Mouse (Mus musculus): ENCODE results near the gene Gm19684. TPM values are rescaled to one million over a fixed set of nuclear protein-coding genes. Genes with fewer than 3 reads are reported as not detected.
"Not testable (repeated sequence)": the region's sequence is repeated elsewhere in the genome, so short reads cannot be mapped to it uniquely, and the experiment has no call there.

The Gm19684 gene
- total RNA-seq, 2 experiments from 2014 or later: not detected

DNA sequence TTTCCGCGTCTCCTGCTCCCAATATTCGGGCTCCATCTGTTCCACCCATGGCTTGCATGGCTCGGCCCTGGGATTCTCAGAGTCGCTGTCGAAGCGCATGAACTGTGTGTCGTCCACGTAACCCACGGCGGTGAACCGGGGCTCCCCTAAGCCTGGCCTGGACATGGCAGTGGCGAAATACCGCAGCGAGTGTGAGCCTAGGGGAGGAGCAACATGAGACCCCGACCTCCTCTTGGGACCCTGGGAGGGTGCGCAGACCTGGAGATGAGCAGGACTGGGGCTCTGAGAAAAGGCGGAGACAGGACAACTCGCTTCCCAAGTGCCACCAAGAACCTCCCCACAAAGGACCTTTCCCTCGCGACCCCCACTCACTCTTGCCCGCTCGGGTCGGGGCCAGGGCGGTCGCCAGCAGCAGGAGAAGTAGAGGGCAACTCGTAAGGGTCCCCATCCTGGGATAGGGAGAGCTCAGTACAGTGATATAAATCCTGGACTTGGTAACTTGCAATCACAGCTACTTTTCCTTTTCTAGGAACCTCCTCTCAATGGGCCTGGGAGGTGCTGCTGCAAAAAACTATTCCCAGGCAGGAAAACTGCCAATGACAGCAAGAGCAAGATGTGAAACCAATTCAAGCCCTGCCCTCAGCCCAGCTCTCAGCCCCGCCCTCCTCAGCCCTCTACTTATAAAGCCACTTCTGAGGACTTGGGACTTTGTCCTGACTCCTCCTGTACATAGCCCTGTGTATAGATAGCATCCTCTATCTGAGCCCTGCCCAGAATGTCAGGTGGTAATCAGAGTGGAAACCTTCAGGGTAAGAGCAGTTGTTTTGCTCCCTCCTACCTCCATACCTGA is 7.7 kb downstream of the Gm19684 start, which contains the start of gene Gm7030:
Gene Gm7030 (minus strand): TSS at position 458 of the 850 bp plus-strand sequence.
- DNase-seq (ENCODE audit: low spot score in 2 of 2): not testable (repeated sequence)

DNA sequence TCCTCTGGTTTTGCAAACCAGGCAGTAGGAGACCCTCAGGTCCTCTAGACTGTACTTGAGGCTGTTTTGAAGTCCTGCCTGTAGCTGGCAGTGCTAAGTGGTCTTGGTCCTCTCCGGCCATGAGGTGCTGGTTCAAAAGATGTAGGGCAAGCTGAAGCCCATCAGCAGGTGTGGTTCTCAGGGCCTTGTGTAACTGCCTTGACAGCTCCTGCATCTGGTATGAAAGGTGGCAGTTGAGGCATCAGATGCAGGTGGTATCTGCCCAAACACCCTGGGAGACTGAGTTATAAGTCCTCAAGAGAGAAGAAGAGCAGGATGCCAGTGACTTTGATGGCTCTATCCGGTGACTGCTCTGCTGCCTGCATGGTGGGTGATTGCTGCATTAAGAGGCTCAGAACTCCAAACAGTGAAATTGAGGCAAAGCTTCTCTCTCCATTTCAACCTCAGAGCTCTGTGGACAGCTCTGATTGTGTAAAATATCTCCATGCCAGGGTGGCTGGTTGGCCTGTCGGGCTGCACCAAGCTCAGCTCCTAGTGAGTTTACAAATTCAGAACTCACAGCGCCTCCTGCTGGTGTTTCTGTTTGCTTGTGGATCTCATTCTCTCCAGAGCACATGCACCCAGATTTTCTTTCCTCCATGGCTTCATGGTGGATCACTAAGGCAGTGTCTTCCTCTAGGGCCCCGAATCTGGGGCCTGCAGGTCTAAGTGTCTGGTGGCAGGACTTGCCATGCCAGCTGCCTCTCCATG is 10.2 kb downstream of the Gm19684 start:
- no peak for DNase-seq (ENCODE audit: low spot score in 2 of 2)

DNA sequence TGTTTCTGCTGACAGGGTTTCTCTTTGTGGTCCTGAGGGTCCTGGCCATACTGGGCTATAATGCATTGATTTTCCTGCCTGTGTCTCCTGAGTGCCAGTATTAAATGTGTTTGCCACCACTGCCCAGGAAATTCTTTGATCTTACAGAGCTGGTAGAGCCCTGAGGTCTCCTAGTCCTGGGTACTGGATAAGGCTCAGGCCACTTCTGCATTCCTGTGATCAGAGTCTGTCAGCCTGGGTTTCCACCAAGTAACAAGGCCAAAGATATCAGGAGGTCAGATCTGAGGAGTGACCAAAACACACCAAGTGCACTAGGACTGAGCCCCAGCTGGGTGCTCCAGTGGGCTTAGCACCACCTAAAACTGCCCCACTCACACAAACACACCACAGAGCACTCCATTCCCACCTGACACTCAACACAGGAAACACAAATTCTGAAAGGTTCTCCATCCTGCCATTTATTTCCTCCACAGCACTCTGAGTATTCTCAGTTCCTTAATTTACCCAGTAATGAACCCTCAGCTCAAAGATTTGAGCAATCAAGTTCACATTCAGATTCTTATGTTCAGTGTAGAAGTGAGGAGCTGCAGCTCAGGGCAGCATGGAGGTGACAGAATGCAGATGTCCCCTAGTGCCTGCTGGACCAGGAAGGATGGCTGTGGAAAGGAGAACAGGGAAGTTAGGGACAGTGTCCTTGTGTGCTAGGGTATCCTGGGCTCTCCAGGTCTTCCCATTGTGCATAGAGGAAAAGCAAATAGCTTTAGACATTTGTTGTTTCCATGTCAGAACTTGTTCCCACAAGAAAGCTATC is 14.1 kb downstream of the Gm19684 start:
- DNase-seq (ENCODE audit: low spot score in 2 of 2): not testable (repeated sequence)

- not testable (repeated sequence) for DNase-seq (ENCODE audit: low spot score in 2 of 2)
These were observed 14.9 kb downstream of the Gm19684 start for GRCm38 (mm10) chr17:36136299-36136848.

DNA sequence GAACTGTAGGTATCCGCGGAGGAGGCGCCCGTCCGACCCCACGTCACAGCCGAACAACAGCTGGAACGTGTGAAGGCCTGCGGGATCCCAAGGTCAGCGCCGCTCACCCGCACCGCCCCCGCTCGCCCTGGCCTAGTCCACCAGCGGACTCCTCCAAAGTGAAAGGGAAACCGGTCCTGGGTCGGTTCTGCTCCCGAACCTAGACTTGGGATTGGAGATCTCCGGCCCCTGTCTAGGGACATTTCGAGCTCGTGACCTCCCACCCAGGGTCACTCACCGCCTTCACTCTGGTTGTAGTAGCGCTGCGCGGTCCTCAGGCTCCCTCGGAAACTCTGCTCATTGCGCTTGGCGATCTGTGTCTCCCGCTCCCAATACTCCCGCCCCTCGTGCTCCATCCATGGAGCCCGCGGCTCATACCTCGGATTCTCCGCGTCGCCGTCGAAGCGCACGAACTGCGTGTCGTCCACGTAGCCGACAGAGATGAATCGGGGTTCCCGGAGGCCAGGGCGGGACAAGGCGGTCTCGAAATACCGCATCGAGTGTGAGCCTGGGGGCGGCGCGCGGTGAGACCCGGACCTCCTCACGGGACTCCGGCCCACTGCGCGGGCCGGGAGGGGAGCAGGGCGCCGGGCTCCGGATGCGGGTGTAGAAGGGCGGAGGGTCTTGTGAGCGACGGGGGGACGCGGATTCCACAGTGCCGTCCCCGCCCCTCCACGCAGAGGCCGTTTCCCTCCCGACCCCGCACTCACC is 23.8 kb downstream of the Gm19684 start:
- DNase-seq (ENCODE audit: low spot score in 2 of 2): no peak

GRCm38 (mm10) chr17:36145861-36146156 is 24.3 kb downstream of the Gm19684 start:
- DNase-seq (ENCODE audit: low spot score in 2 of 2): not testable (repeated sequence)

DNA sequence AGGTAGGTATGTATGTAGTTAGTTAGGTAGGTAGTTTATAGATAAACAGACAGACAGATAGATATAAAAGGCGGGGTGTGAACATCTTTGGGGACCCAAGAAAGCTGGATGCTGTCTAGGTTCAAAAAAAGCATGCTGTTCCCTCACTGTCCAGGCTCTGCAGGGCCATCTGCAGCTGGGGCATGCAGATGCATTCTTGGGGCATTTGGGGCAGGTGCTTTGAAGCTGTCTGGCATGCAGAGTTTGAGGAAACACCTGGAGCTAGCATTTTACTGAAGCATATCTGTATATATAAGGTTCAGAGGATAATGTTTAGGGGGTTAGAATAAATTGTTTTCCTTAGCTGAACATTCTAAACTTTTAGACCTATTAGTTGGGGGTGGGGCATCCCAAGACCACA is 25.5 kb downstream of the Gm19684 start:
- DNase-seq (ENCODE audit: low spot score in 2 of 2): not testable (repeated sequence)

DNA sequence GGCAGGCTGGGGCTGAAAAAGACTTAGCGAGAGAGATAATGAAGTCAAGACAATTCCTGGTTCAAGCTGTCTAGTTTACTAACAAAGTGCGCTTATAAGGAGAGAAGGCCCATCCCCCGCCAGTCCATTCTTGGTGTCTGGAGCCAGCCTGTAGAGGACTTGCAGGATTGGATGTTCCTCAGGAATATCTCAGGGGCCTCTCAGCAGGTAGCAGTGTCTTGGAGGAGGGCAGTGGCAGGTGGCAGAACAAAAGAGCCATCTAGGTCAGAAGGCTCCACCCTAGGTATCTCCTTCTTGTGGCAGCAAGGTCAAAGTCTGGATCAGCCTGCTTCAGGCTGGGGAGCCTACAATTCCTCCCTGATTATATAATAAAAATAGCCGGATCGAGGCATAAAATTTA is 27.0 kb downstream of the Gm19684 start:
- DNase-seq (ENCODE audit: low spot score in 2 of 2): not testable (repeated sequence)

GRCm38 (mm10) chr17:36151200-36151599 is 29.7 kb downstream of the Gm19684 start:
- not testable (repeated sequence) for DNase-seq (ENCODE audit: low spot score in 2 of 2)

GRCm38 (mm10) chr17:36154271-36155149 is 33.0 kb downstream of the Gm19684 start:
- DNase-seq (ENCODE audit: low spot score in 2 of 2): no peak

- DNase-seq (ENCODE audit: low spot score in 2 of 2): not testable (repeated sequence)
These were observed 36.3 kb downstream of the Gm19684 start for GRCm38 (mm10) chr17:36157782-36158181.

DNA sequence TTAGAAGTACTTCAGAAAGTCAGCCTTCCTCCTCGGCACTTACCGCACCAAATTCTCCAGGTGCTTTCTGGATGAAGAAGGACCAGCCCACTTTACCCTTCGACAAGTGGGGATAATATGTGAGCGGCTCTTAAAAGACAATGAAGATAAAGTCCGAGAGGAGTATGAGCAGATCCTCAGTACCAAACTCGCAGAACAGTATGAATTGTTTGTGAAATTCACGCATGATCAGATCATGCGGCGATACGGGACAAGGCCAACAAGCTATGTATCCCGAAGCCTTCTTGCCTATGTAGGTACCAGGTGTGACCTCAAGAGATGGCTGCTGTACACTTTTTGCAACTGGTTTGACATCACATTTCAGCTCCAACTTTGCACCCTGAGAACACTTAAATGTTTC is 36.8 kb downstream of the Gm19684 start:
- DNase-seq (ENCODE audit: low spot score in 2 of 2): not testable (repeated sequence)

DNA sequence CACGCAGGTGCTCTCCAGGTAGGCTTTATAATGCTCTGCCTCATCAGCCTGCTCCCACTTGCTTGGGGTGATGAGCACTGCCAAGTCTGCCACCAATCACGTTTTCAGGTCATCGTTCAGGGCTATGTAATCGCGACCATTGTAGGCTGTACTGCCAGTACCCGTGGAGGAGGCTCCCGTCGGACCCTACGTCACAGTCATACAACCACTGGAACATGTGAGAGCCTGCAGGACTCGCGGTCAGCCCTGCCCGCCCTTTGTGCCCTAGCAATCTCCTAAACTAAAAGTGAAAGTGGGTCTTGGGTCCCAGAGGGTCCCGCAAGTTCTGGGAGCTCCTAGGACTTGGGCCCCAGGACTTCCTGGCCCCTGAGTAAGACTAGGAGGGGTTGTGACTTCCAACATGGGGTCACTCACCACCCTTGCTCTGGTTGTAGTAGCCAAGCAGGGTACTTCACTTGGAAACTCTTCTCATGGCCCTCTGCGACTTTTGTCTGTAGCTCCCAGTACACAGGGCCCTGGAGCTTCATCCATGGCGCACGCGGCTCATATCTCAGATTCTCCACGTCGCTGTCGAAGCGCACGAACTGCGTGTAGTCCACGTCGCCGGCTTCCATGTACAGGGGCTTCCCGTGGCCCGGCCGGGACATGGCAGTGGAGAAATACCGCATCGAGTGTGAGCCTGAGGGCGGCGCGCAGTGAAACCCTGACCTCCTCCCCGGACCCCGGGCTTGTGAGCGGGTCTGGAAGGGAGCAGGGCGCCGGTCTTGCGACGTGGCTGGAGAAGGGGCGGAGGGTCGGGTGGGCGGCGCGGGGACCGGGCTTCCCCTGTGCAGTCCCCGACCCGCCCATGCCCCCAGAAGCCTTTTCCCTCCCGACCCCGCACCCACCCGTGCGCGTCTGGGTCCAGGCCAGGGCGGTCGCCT is 39.9 kb downstream of the Gm19684 start:
- DNase-seq (ENCODE audit: low spot score in 2 of 2): no peak

- not testable (repeated sequence) for DNase-seq (ENCODE audit: low spot score in 2 of 2)
These were observed 45.4 kb downstream of the Gm19684 start for GRCm38 (mm10) chr17:36166901-36167300.

DNA sequence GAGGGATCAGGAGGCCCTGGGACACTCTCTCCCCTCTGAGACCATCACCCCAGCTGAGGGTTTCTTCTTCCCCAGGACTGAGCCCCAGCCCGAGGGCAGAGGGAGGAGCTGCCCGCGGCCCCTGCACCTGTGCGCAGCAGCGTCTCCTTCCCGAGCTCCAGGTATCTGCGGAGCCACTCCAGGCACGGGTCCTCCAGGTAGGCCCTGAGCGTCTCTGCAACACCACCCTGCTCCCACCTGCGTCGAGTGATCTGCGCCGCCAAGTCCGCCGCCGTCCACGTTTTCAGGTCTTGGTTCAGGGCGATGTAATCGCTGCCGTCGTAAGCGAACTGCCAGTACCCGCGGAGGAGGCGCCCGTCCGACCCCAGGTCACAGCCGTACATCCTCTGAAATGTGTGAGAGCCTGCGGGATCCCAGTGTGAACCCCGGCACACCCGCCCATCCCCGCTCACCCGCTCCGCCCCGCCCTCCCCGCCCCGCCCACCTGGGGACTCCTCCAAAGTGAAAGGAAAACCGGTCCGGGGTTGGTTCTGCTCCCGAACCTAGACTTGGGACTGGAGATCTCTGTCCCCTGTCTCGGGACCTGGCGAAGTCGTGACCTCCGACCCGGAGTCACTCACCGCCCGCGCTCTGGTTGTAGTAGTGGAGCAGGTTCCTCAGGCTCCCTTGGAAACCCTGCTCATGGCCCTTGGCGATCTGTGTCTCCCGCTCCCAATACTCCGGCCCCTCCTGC is 46.0 kb downstream of the Gm19684 start:
- no peak for DNase-seq (ENCODE audit: low spot score in 2 of 2)

DNA sequence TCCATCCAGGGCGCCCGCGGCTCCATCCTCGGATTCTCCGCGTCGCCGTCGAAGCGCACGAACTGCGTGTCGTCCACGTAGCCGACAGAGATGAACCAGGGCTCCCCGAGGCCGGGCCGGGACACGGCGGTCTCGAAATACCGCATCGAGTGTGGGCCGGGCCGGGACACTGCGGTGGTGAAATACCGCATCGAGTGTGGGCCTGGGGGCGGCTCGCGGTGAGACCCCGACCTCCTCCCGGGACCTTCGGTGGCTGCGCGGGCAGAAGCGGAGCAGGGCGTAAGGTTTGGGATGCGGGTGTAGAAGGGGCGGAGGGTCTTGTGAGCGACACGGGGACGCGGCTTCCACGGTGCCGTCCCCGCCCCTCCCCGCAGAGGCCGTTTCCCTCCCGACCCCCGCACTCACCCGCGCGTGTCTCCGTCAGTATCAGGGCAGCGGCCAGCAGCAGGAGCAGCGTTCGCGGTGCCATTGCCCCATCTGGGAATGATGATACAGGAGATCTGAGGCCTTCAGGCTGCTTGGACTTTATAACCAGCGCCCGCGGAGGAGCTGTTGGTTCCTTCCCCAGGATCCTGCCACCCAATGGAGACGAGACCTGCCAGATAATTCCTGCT is 46.7 kb downstream of the Gm19684 start, which contains the start of gene Gm8909:
Gene Gm8909 (minus strand): TSS at position 499 of the 614 bp plus-strand sequence.
- no peak for DNase-seq (ENCODE audit: low spot score in 2 of 2)

GRCm38 (mm10) chr17:36169094-36169493 is 47.6 kb downstream of the Gm19684 start:
- DNase-seq (ENCODE audit: low spot score in 2 of 2): not testable (repeated sequence)

Measured in layer of hippocampus, postnatal 10 days (tissue).